Mouse (Mus musculus) erythroid progenitor cell, adult 5-6 weeks (primary cell): ENCODE measurements at regions not wholly inside any gene's neighbourhood (a gene's known extent, or its start where the extent isn't known, plus 50 kb on each side); places are given as distances from the start of the nearest gene placed in this dataset.

Experiments used
- ATAC-seq: replicated peaks from 2 replicates; pipeline ENCODE4 v1.8.0; 2016; ENCODE audit warnings: moderate number of reproducible peaks, mild to moderate bottlenecking, moderate TSS enrichment, inconsistent platforms; ENCODE audit not compliant: poor library complexity, low FRiP score, severe bottlenecking

DNA sequence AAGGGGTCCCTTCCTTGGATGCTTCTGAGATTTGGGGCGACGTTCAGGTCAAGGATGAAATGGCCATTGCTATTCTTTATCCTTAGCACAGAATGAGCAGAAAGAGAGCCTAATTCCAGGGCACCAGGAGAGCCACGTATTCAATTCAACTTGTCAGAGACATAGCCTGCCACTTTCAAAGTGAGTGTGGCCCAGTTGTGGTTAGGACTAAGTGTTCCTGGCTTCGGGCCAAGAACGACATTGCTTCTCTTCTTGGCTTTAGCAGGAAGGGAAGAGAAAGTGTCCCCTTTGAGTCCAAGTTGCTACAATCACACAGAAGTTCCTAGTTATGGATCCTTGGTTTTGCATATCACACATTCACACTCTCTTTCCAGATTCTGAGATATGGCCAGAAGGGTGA, 964.0 kb downstream of the Epha4 start:
- ATAC-seq = no peak

DNA sequence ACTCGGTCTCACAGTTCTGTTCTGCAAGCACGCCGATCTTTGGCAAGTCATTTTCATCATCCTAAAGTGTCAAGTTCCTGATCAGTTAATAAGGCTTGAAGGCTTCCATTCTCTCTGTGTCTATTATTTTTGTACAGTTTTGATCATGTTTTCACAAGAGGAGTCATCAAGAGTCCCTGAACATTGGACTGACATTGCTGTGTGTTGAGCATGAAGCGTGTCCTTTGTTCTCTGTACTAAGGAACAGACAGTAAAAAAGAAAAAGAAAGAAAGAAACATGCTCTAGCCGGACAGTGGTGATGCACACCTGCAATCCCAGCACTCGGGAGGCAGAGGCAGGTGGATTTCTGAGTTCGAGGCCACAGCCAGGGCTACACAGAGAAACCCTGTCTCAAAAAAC, 955.4 kb downstream of the Epha4 start:
- ATAC-seq = no peak

- no peak for ATAC-seq
Measured at GRCm38 (mm10) chr1:76575487-76575886, 939.4 kb downstream of the Epha4 start.

GRCm38 (mm10) chr1:76585921-76586320, 929.0 kb downstream of the Epha4 start:
- ATAC-seq = no peak

GRCm38 (mm10) chr1:76625831-76626230, 889.1 kb downstream of the Epha4 start:
- ATAC-seq = no peak

GRCm38 (mm10) chr1:76629861-76630260, 885.0 kb downstream of the Epha4 start:
- no peak for ATAC-seq

GRCm38 (mm10) chr1:76634071-76634470, 880.8 kb downstream of the Epha4 start:
- ATAC-seq = no peak

DNA sequence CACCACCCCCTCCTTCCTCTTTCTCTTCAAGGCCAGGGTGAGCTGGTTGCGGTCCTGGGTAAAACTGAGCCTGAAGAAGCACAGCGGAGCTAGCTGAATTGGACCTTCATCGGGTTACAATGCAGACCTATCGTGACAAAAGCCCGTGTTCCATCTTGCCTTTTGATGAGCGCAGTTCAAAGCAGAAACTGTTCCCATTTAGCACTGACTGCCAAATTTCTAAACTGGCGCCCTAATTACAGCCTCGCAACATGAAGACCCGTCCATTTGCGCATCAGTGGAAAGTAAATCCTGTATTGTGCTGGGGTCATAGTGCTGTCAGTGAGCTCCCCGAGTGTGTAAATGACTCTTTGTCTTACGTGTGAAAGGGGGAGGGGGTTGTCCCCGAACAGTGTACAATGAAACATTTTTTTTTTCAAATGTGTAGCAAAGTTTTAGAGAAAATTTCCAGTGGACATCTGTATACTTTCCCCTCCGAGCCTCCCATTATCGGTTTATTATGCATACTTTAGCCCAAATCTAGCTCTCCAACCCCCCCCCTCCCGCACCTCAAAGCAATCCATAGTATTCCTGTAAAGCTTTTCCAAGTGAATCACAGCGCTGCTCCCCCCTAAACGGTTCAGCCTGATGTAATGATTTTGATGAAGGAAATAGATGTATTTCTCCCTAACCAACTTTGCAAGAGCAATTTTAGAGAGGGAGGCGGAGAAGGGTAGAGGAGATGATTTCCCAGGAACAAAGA, 877.4 kb downstream of the Epha4 start:
- no peak for ATAC-seq

- no peak for ATAC-seq
Measured at GRCm38 (mm10) chr1:76638010-76638400, 876.9 kb downstream of the Epha4 start.

DNA sequence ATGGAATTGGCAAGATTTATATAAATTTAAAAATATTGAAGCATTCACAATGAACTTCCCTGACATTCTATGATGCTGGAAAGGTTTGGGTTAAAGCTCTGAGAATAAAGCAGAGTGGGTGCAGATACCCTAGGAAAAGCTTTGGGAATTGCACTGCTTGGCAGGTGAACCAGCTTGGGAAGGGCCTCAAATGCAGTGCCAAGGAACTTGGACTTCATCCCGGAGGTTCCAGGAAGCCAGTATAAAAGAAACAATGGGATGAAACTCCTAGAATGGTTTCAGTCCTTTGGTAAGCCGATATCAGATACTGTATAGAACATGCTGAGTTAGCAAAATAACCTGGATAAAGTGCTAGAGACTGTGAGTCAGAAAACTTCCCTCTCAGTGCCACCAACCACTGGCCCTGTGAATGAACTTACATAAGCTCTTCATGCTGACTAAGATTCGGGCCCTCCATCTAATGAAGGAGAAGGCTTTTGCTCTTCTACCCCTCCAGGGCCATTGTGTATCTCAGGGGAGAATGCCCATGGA, 873.6 kb downstream of the Epha4 start:
- no peak for ATAC-seq

GRCm38 (mm10) chr1:76642703-76643102, 872.2 kb downstream of the Epha4 start:
- ATAC-seq = no peak

DNA sequence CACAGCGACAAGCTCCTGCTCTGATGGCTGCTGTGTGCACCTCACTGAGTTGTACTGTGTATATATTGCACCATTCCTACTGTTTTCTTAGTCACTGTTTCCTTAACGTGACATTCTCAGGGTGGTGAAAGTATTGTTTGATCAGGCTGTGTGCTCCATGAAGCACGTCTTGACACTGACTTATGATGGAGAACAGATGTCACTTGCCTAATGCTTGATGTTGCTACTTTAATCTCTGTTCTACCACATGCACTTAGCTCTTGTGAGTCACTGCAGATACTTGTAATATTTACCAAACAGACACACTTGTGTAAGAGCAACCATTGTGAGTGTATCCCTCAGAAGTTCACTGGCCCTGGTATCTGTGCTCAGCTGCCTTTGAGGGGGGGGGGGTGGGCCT, 870.0 kb downstream of the Epha4 start:
- no peak for ATAC-seq

- ATAC-seq = no peak
Measured at GRCm38 (mm10) chr1:76654826-76655225, 860.1 kb downstream of the Epha4 start.

- ATAC-seq = no peak
Measured at GRCm38 (mm10) chr1:76658228-76658627, 856.7 kb downstream of the Epha4 start.

GRCm38 (mm10) chr1:76660146-76660545, 854.7 kb downstream of the Epha4 start:
- ATAC-seq = no peak

DNA sequence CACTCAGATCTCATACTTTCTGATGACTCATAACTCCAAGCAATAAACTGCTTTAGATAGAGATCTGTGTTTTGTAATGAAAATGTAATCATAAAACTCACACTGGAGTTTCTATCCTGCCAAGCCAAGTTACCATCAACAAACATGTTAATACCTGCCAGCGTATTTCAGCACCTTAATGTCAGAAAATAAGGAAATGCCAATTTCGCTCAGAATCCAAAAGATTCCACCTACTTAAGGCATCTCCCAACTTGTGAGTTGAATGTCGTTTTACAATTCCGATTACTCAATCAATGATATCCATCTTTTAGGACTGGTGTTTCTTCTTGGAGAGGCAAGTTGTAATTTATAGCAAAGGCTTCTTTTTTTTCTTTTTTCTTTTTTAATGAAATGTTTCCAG, 850.5 kb downstream of the Epha4 start:
- no peak for ATAC-seq

DNA sequence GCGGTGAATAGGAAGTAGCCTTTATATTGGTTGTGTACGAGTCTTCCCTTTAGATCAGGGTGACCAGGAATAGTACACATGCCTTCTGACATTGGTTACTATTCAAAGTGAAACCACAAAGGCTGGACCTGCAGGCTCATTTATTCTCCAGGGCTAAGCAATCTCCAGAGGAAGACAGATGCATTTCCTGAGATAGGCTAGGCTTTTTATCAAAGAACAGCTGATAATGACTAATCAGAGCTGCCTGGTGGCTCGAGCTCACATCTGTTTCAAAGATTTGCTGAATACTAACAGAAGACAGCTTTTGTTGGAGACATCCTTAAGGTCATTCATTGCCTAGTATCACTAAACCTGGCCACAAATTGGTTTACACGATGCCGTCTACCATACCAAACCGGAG, 838.1 kb downstream of the Epha4 start:
- no peak for ATAC-seq

DNA sequence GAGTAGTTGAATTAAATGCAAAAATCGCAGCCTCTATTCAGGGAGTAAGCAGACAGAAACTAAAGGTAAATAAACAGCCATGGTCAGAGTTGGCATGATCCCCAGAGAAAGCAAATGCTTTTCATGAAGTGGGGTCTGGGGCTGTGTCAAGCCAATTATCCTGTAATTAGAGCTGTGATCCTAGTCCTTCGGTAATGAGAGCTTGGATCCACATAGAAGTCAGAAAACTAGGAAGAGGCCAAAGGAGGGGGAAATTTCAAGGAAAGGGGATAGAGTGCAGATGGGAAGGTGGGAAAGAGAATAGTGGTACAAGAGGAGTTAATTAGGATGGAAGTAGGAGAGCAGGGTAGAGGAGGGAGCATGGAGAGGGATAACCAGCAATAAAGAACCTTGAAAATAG, 809.3 kb downstream of the Epha4 start:
- ATAC-seq = no peak

DNA sequence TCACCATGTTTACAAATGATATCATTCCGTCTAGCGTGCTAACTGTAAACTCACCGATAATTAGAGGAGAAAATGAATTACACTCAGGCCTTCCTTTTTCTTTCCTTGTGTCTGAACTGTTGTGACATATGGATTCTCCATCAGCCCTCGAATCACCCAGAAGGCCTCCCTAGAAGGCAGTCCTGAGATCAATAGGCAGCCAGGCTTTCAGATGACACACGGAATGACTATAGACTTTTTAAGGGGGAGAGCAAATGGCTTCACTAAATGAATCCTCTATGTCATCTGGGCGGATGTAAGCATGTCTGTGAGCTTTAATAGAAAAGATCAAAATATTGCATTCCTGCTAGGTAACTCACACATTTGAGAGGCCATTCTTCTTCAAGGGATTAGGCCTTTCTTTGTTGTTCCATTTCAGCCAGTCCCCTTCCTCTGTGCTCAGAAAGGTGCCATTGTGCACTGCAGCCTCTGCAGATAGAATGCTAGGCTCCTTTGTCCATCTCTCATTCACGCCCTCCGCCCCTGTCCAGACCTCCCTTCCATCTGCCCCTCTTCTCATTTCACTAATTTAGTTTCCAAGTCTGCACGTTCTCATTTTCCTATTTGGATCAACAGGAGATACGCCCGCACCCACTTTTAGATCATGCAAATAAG, 797.1 kb downstream of the Epha4 start:
- no peak for ATAC-seq

DNA sequence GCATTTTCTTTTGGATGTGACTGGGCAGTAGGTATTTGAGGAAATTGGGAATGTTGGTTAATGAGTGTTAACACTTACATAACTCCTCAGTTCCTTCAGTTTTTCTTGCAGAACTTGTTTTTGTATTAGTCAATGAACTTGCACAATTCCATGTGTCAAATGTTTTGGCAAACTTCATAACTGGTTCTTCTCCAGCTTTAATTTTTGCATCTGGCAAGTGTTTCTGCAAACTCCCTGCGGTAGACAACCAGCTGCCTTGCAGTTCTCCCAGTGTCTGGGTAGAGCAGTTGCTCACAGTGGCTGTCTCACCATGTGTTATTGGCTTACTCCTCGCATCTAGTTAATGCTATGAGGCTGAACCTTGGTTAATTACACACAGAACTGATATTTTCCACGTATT, 790.4 kb downstream of the Epha4 start:
- no peak for ATAC-seq

DNA sequence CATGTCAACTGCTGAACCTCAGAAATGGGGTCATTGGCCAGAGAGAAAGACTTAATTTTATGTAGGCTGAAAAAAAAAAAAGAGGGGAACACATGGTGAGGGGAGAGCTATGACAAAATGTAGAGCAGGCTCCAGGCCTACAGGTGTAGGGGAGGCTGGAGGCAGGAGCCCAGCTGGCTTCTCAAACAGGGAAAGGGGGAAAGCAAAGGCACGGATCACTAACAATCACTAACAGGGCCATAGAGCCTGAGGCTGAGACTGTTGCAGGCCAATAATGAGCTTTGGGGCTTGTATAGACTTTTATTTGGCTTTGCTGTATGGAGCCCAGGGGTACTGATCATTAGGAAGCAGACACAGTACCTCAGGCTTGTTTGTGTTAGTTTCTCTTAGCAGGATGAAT, 777.9 kb downstream of the Epha4 start:
- no peak for ATAC-seq

- no peak for ATAC-seq
Measured at GRCm38 (mm10) chr1:76737663-76738062, 777.2 kb downstream of the Epha4 start.
